Mouse (Mus musculus): ENCODE results near the gene Rab8a. TPM values are rescaled to one million over a fixed set of nuclear protein-coding genes. Genes with fewer than 3 reads are reported as not detected.
A peak's percentile ranks its signal among the peaks of the same experiment; 100 is the strongest.
"Not testable (repeated sequence)": the region's sequence is repeated elsewhere in the genome, so short reads cannot be mapped to it uniquely, and the experiment has no call there.

Gene Rab8a
- 55.4 and 68.9 TPM in 2 replicates for total RNA-seq (2021)
- long read RNA-seq, full-length matches to known transcripts: 142 of 157 reads
- long read RNA-seq, partial matches to known transcripts: 4 of 157 reads
- long read RNA-seq, other reads (novel, unspliced or antisense): 11 of 157 reads

- DNase-seq: peak; percentile 100
Observed at GRCm38 (mm10) chr8:72160707-72161697, at the start of gene Rab8a. Gene Rab8a, plus strand, starts transcription at chr8:72161200.

GRCm38 (mm10) chr8:72112486-72112885 lies 48.5 kb upstream of the Rab8a start:
- DNase-seq: no peak

GRCm38 (mm10) chr8:72115202-72115601 lies 45.8 kb upstream of the Rab8a start:
- no peak for DNase-seq

- no peak for DNase-seq
Observed at GRCm38 (mm10) chr8:72118616-72119015, 42.4 kb upstream of the Rab8a start.

- not testable (repeated sequence) for DNase-seq
Observed at GRCm38 (mm10) chr8:72121486-72121885, 39.5 kb upstream of the Rab8a start.

GRCm38 (mm10) chr8:72121997-72122396 lies 39.0 kb upstream of the Rab8a start:
- DNase-seq: no peak

GRCm38 (mm10) chr8:72127834-72128233 lies 33.2 kb upstream of the Rab8a start:
- DNase-seq: no peak

- peak; percentile 48 for DNase-seq
Observed at GRCm38 (mm10) chr8:72131251-72131650, 29.7 kb upstream of the Rab8a start.

- no peak for DNase-seq
Observed at GRCm38 (mm10) chr8:72131901-72132300, 29.1 kb upstream of the Rab8a start.

GRCm38 (mm10) chr8:72132417-72132816 lies 28.6 kb upstream of the Rab8a start:
- no peak for DNase-seq

- peak; percentile 70 for DNase-seq
Observed at GRCm38 (mm10) chr8:72132891-72133290, 28.1 kb upstream of the Rab8a start.

- no peak for DNase-seq
Observed at GRCm38 (mm10) chr8:72133507-72133906, 27.5 kb upstream of the Rab8a start.

GRCm38 (mm10) chr8:72134756-72135445 lies 26.1 kb upstream of the Rab8a start, which contains the start of gene Tpm4:
Gene Tpm4, plus strand, starts transcription at chr8:72134975.
- peak; percentile 81 for DNase-seq

- peak; percentile 51 for DNase-seq
Observed at GRCm38 (mm10) chr8:72135446-72136301, 25.3 kb upstream of the Rab8a start.

- peak; percentile 43 for DNase-seq
Observed at GRCm38 (mm10) chr8:72136302-72136978, 24.6 kb upstream of the Rab8a start.

GRCm38 (mm10) chr8:72137431-72137830 lies 23.6 kb upstream of the Rab8a start:
- no peak for DNase-seq

GRCm38 (mm10) chr8:72138456-72138855 lies 22.5 kb upstream of the Rab8a start:
- DNase-seq: no peak

GRCm38 (mm10) chr8:72143256-72143824 lies 17.7 kb upstream of the Rab8a start:
- no peak for DNase-seq

- no peak for DNase-seq
Observed at GRCm38 (mm10) chr8:72144345-72144975, 16.5 kb upstream of the Rab8a start.

- peak; percentile 19 for DNase-seq
Observed at GRCm38 (mm10) chr8:72145511-72145910, 15.5 kb upstream of the Rab8a start.
